ENCODE assay signal across 24 mouse cellular contexts in the genomic region with DNA sequence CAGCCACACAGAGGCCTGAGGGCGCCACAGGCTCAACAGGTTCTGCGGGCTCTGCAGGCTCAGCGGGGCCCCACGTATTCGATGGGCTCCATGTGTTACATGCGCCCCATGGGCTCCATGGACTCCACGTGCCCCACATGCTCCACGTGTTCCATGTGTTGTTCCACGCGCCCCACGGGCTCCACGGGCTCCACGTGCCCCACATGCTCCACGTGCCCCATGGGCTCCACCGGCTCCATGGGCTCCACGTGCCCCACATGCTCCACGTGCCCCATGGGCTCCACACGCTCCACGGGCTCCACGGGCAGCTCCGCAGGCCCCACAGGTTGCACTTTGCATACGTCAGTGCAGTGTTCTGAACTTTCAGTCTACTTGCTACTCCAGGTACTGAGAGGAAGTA.
"Had no signal": no experiment of that assay in that cellular context is flagged by ENCODE, and none has a peak within 500 bp of the region (broad histone marks: within the 10 kb centered on the region; RNA-seq: fewer than 3 reads in every experiment).

No protein-coding gene starts in this region.

- DNase-seq: gastrocnemius, postnatal 14 days; gastrocnemius, postnatal 36 days; heart, adult 18-20 months; heart, postnatal 10 days; heart, postnatal 36 days; kidney, adult 11 months; kidney, adult 2 months; kidney, adult 9 months; kidney, postnatal 14 days; kidney, postnatal 36 days; liver; lung, adult 18-20 months had no signal

- H3K27ac ChIP-seq: hindbrain, embryonic 13.5 days; hindbrain, embryonic 15.5 days; hindbrain, postnatal 0 days; kidney, embryonic 15.5 days; kidney, postnatal 0 days; left cerebral cortex, adult 2 months; limb, embryonic 10.5 days; limb, embryonic 12.5 days; liver, embryonic 12.5 days; liver, embryonic 14.5 days had no signal

- H3K36me3 ChIP-seq: heart, embryonic 12.5 days; hindbrain, embryonic 13.5 days; hindbrain, embryonic 15.5 days; kidney, embryonic 15.5 days; limb, embryonic 10.5 days; limb, embryonic 12.5 days; liver, embryonic 12.5 days had no signal

- ATAC-seq: hindbrain, postnatal 0 days; intestine, embryonic 16.5 days; liver, embryonic 12.5 days had no signal

- H3K27me3 ChIP-seq: heart, embryonic 12.5 days; hindbrain, embryonic 13.5 days; hindbrain, embryonic 15.5 days; kidney, embryonic 15.5 days; limb, embryonic 12.5 days; liver, embryonic 12.5 days had no signal

- H3K4me2 ChIP-seq: heart, embryonic 12.5 days; hindbrain, embryonic 13.5 days; hindbrain, embryonic 15.5 days; kidney, embryonic 15.5 days; limb, embryonic 12.5 days; liver, embryonic 12.5 days had no signal

- H3K9ac ChIP-seq: heart, embryonic 12.5 days; hindbrain, embryonic 13.5 days; hindbrain, embryonic 15.5 days; kidney, embryonic 15.5 days; limb, embryonic 12.5 days; liver, embryonic 12.5 days; liver, embryonic 14.5 days had no signal

- H3K4me1 ChIP-seq: hindbrain, embryonic 15.5 days; limb, embryonic 12.5 days; liver, embryonic 12.5 days had no signal

- H3K4me3 ChIP-seq: heart, embryonic 12.5 days; hindbrain, embryonic 13.5 days; hindbrain, embryonic 15.5 days; kidney, embryonic 15.5 days; left cerebral cortex, adult 2 months; limb, embryonic 10.5 days; limb, embryonic 12.5 days; liver, embryonic 12.5 days had no signal

- H3K9me3 ChIP-seq: heart, embryonic 12.5 days; hindbrain, embryonic 13.5 days; hindbrain, embryonic 15.5 days; kidney, embryonic 15.5 days; limb, embryonic 10.5 days; limb, embryonic 12.5 days; liver, embryonic 12.5 days had no signal
